Mouse (Mus musculus) MEL (cell line): Measurements from ENCODE around the gene Smyd3. TPM values are rescaled to one million over a fixed set of nuclear protein-coding genes. Genes with fewer than 3 reads are reported as not detected.

Experiments used
- DNase-seq: peaks from one replicate; pipeline ENCODE4 v3.0.0; 2011; ENCODE audit warnings: low read depth, low spot score
- H3K27ac ChIP-seq: 2 replicates; pipeline ENCODE4 v1.5.1; 2012; ENCODE audit warnings: low read depth, mild to moderate bottlenecking, control low read depth, low read length, moderate library complexity; ENCODE audit not compliant: control insufficient read depth
- H3K27me3 ChIP-seq, 2 experiments: fragments of 150-350 bp in 1 of 2; sonication (generic) in 1 of 2; 2 replicates each; pipeline ENCODE4 v1.6.1; 2012; ENCODE audit warnings: low read length in 2 of 2, mild to moderate bottlenecking in 2 of 2, improper control_type of control experiment in 1 of 2, moderate library complexity in 1 of 2; ENCODE audit not compliant: insufficient read depth in 2 of 2, control insufficient read depth in 1 of 2
- H3K36me3 ChIP-seq, 2 experiments: 2 replicates each; pipeline ENCODE4 v1.6.1; 2012 to 2014; ENCODE audit warnings: low read length in 2 of 2, improper control_type of control experiment in 1 of 2, inconsistent platforms in 1 of 2, mild to moderate bottlenecking in 1 of 2; ENCODE audit not compliant: insufficient read depth in 2 of 2, control insufficient read depth in 1 of 2
- H3K4me1 ChIP-seq, 2 experiments: fragments of 150-350 bp in 1 of 2; sonication (generic) in 1 of 2; 2 replicates each; pipeline ENCODE4 v1.6.1; 2012; ENCODE audit warnings: low read length in 2 of 2, improper control_type of control experiment in 1 of 2, mild to moderate bottlenecking in 1 of 2; ENCODE audit not compliant: insufficient read depth in 2 of 2, control insufficient read depth in 1 of 2
- H3K4me3 ChIP-seq, 2 experiments: fragments of 150-350 bp in 1 of 2; sonication (generic) in 1 of 2; 2 replicates each; pipeline ENCODE4 v1.5.1; 2012; ENCODE audit warnings: low read depth in 2 of 2, low read length in 2 of 2, mild to moderate bottlenecking in 2 of 2, moderate library complexity in 2 of 2, control low read depth in 1 of 2, improper control_type of control experiment in 1 of 2; ENCODE audit not compliant: control insufficient read depth in 1 of 2, insufficient read depth in 1 of 2
- H3K79me2 ChIP-seq: 2 replicates; pipeline ENCODE4 v1.6.1; 2012; ENCODE audit warnings: mild to moderate bottlenecking, low read length, moderate library complexity; ENCODE audit not compliant: control insufficient read depth, poor library complexity, insufficient read depth
- H3K9ac ChIP-seq: 2 replicates; pipeline ENCODE4 v1.6.1; 2012; ENCODE audit warnings: low read depth, mild to moderate bottlenecking, control low read depth, low read length, moderate library complexity; ENCODE audit not compliant: control insufficient read depth, poor library complexity, severe bottlenecking
- H3K9me3 ChIP-seq: fragments of 150-350 bp; sonication (generic); replicated peaks from 2 replicates; pipeline ENCODE4 v1.6.1; 2012; ENCODE audit warnings: mild to moderate bottlenecking, low read length, improper control_type of control experiment, moderate library complexity; ENCODE audit not compliant: insufficient read depth
- CHD2 ChIP-seq: IDR thresholded peaks from 2 replicates; pipeline ENCODE4 v1.6.1; 2011; ENCODE audit warnings: low read length, improper control_type of control experiment
- CTCF ChIP-seq, 3 experiments: IDR thresholded peaks in 2 of 3; conservative IDR thresholded peaks in 1 of 3; 2 replicates each; pipeline ENCODE4 v1.5.1; 2011 to 2012; ENCODE audit warnings: low read length in 3 of 3, low read depth in 2 of 3, mild to moderate bottlenecking in 2 of 3, improper control_type of control experiment in 1 of 3, inconsistent platforms in 1 of 3, mixed read lengths in 1 of 3, moderate library complexity in 1 of 3; ENCODE audit not compliant: control insufficient read depth in 1 of 3, insufficient read depth in 1 of 3, poor library complexity in 1 of 3, severe bottlenecking in 1 of 3
- EP300 ChIP-seq, 2 experiments: IDR thresholded peaks; 2 replicates each; pipeline ENCODE4 v1.6.1; 2011; ENCODE audit warnings: improper control_type of control experiment in 2 of 2, low read length in 2 of 2, low read depth in 1 of 2, mild to moderate bottlenecking in 1 of 2
- ETS1 ChIP-seq: IDR thresholded peaks from 2 replicates; pipeline ENCODE4 v1.6.1; 2012; ENCODE audit warnings: low read depth, mild to moderate bottlenecking, inconsistent platforms, low read length, improper control_type of control experiment, moderate library complexity
- GABPA ChIP-seq: IDR thresholded peaks from 2 replicates; pipeline ENCODE4 v1.6.1; 2012; ENCODE audit warnings: low read depth, mild to moderate bottlenecking, inconsistent platforms, low read length, improper control_type of control experiment, moderate library complexity
- GATA1 ChIP-seq: IDR thresholded peaks from 2 replicates; pipeline ENCODE4 v1.6.1; 2011; ENCODE audit warnings: low read depth, low read length, improper control_type of control experiment
- HCFC1 ChIP-seq: IDR thresholded peaks from 2 replicates; pipeline ENCODE4 v1.6.1; 2012; ENCODE audit warnings: low read depth, mild to moderate bottlenecking, inconsistent platforms, low read length, improper control_type of control experiment, moderate library complexity
- JUND ChIP-seq: IDR thresholded peaks from 2 replicates; pipeline ENCODE4 v1.6.1; 2011; ENCODE audit warnings: low read depth, mild to moderate bottlenecking, improper control_type of control experiment, low read length
- MAX ChIP-seq: IDR thresholded peaks from 2 replicates; pipeline ENCODE4 v1.6.1; 2011; ENCODE audit warnings: low read length, improper control_type of control experiment
- MYB ChIP-seq: IDR thresholded peaks from 2 replicates; pipeline ENCODE4 v1.6.1; 2011; ENCODE audit warnings: mild to moderate bottlenecking, low read depth, low read length, improper control_type of control experiment
- NRF1 ChIP-seq: IDR thresholded peaks from 2 replicates; pipeline ENCODE4 v1.6.1; 2014; ENCODE audit warnings: low read depth, mild to moderate bottlenecking, inconsistent platforms, low read length, improper control_type of control experiment, moderate library complexity; ENCODE audit not compliant: poor library complexity, insufficient read depth, severe bottlenecking
- POLR2AphosphoS5 ChIP-seq: IDR thresholded peaks from 2 replicates; pipeline ENCODE4 v1.6.1; 2012; ENCODE audit warnings: low read depth, borderline replicate concordance, mild to moderate bottlenecking, inconsistent platforms, low read length, moderate library complexity, mixed read lengths
- RAD21 ChIP-seq: IDR thresholded peaks from 2 replicates; pipeline ENCODE4 v1.6.1; 2011; ENCODE audit warnings: mild to moderate bottlenecking, low read depth, low read length, improper control_type of control experiment
- RCOR1 ChIP-seq: IDR thresholded peaks from 2 replicates; pipeline ENCODE4 v1.6.1; 2012; ENCODE audit warnings: low read depth, mild to moderate bottlenecking, inconsistent platforms, low read length, improper control_type of control experiment
- SIN3A ChIP-seq: IDR thresholded peaks from 2 replicates; pipeline ENCODE4 v1.6.1; 2012; ENCODE audit warnings: low read length, improper control_type of control experiment, inconsistent platforms
- SMC3 ChIP-seq: IDR thresholded peaks from 2 replicates; pipeline ENCODE4 v1.6.1; 2011; ENCODE audit warnings: low read depth, low read length, improper control_type of control experiment
- TAL1 ChIP-seq: IDR thresholded peaks from 2 replicates; pipeline ENCODE4 v1.6.1; 2012; ENCODE audit warnings: mild to moderate bottlenecking, inconsistent platforms, low read length, moderate library complexity, mixed read lengths
- TCF12 ChIP-seq: IDR thresholded peaks from 2 replicates; pipeline ENCODE4 v1.6.1; 2014; ENCODE audit warnings: low read depth, mild to moderate bottlenecking, inconsistent platforms, low read length, improper control_type of control experiment, moderate library complexity
- ZNF384 ChIP-seq: IDR thresholded peaks from 2 replicates; pipeline ENCODE4 v1.6.1; 2012; ENCODE audit warnings: low read depth, mild to moderate bottlenecking, inconsistent platforms, low read length, improper control_type of control experiment
- polyA plus RNA-seq, 2 experiments: library from polyadenylated mRNA; stranded (reverse) in 1 of 2; unstranded in 1 of 2; fragments of >175 nt in 1 of 2; fragments of >200 nt in 1 of 2; gene quantifications; 2 replicates each; pipeline versions ENCODE4 v1.2.1 to v1.2.4; 2012; ENCODE audit warnings: low replicate concordance in 2 of 2, low read depth in 1 of 2; ENCODE audit not compliant: insufficient read length in 2 of 2, insufficient read depth in 1 of 2, missing spikeins in 1 of 2
- total RNA-seq: library from RNA; depleted of rRNA; stranded (reverse); fragments of 300-350 nt; gene quantifications from 2 replicates; pipeline ENCODE4 v1.2.3, GENCODE M21; 2012

The Smyd3 gene
- total and polyA plus RNA-seq, 3 experiments, result 13.3 to 18.2 TPM; not detected in 1

DNA sequence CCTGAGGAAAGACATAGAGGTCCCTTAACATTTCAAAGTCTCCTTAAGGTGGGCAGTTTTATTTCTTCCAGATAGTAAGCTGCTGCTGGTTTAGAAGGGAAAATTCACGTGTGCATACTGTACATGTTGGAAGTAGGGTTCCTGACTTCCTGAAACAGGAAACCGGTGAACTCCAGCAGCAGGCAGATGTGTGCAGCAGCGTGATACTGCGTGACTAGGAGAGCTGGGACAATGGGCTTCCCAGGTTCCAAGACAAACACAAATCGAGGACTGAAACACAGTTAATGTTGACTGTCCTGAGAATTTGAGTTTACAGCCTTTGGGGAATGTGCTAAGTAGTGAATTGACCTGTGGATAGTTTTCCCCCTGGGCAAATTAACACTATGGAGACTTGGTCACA is 434.7 kb downstream of the Smyd3 start:
- H3K4me1 ChIP-seq, result peaks cover 11 to 16% of the 10 kb centered on the region in 2 experiments
- no peaks in the 10 kb centered on the region for H3K9me3 ChIP-seq
- H3K79me2 ChIP-seq, result no peaks in the 10 kb centered on the region
- DNase-seq, result no peak
- no peak overlapping the region for H3K4me3 ChIP-seq
- H3K36me3 ChIP-seq, result peaks cover 2 to 15% of the 10 kb centered on the region in 2 experiments
- TF ChIP-seq EP300 (IDR thresholded peaks at IDR 0.05; ENCODE audit: low read depth in 1 of 2, low read length in 2 of 2) (no peak), JUND (no peak), GABPA (no peak), NRF1 (no peak), MYB (no peak), CTCF (IDR thresholded peaks at IDR 0.05 in 2 of 3, conservative IDR thresholded peaks at IDR 0.05 in 1 of 3; ENCODE audit: control insufficient read depth in 1 of 3, insufficient read depth in 1 of 3, low read depth in 2 of 3, low read length in 3 of 3, poor library complexity in 1 of 3, severe bottlenecking in 1 of 3) (no peak), RAD21 (no peak), ETS1 (no peak), TAL1 (no peak), HCFC1 (no peak), POLR2AphosphoS5 (no peak), RCOR1 (no peak), CHD2 (no peak)
- H3K27ac ChIP-seq, result no peak overlapping the region
- no peaks in the 10 kb centered on the region for H3K27me3 ChIP-seq
- no peak overlapping the region for H3K9ac ChIP-seq

DNA sequence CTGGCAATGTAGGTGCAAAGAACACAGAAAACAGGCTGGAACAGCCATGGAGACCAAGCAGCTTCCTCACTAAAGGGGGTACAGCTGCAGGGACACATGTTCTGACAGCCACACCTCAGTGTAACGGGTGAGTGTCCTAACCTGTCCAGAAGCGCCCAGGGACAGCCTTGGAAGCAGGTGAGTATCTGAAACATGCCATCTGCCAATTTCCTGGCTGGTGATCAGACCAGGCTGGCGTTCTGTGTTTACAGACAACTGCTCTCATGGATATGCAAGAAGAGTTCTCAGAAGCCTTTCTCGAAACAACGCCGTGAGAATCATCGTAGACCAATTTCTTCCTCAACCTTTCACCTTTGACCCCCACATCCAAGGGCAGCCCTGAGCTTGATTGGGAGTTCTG is 444.0 kb downstream of the Smyd3 start:
- Histone ChIP-seq H3K79me2 (no peaks in the 10 kb centered on the region), H3K27ac (no peak overlapping the region), H3K9me3 (no peaks in the 10 kb centered on the region), H3K27me3 (no peaks in the 10 kb centered on the region), H3K36me3 (peaks cover 0 to 38% of the 10 kb centered on the region in 2 experiments; a peak in 2 of 4 replicates), H3K4me1 (peaks cover 15 to 38% of the 10 kb centered on the region in 2 experiments), H3K4me3 (no peak overlapping the region), H3K9ac (no peak overlapping the region)
- no peak for DNase-seq
- no peak for TF ChIP-seq SMC3
- TF ChIP-seq TCF12, result no peak
- TF ChIP-seq GATA1, result no peak
- no peak for TF ChIP-seq MAX
- TF ChIP-seq ETS1, result no peak
- TF ChIP-seq SIN3A, result no peak
- no peak for TF ChIP-seq ZNF384
